Mouse (Mus musculus): ENCODE data around the gene Chsy1. TPM values are rescaled to one million over a fixed set of nuclear protein-coding genes. Genes with fewer than 3 reads are reported as not detected.

The Chsy1 gene
- polyA plus RNA-seq, 1 experiment from 2014 or later, result 11.7 TPM

DNA sequence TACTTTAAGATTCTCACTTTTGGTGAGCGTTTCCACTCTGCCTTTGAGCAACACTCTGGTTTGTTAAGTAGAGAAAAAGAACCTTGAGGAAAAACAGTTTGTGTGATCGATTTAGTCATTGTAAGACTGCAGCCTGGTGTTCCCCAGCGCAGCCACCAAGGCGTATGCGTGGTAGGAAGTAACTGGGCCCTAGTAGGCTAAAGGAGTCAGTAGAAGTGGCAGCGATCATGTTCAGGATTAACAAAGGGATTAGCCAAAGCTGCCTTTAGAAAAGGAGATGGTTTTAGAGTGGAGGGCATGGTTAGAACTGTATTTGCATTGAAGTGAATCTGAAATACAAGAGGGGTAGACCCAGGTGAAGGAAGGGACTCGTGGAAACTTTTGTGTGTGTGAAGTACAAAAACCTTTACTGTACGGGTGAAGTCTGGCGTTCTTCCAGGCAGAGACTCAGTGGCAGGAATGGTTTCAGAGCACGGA, 1.4 kb downstream of the Chsy1 start:
- WGBS, result 2% methylated on average over 10 of the region's 10 CpGs
- peaks cover 73% of the 10 kb centered on the region for H3K4me1 ChIP-seq
- peak overlapping the region; percentile 96 for H3K9ac ChIP-seq
- no peak for ATAC-seq (ENCODE audit: extremely low read depth, insufficient number of reproducible peaks, low FRiP score, low TSS enrichment)
- H3K27ac ChIP-seq (replicated peaks), result peak overlapping the region; percentile 92
- peak overlapping the region; percentile 94 for H3K4me2 ChIP-seq
- peaks cover 4% of the 10 kb centered on the region for H3K36me3 ChIP-seq
- H3K4me3 ChIP-seq, result peak overlapping the region; percentile 87
- no peaks in the 10 kb centered on the region for H3K27me3 ChIP-seq (replicated peaks)
- H3K9me3 ChIP-seq, result no peaks in the 10 kb centered on the region

DNA sequence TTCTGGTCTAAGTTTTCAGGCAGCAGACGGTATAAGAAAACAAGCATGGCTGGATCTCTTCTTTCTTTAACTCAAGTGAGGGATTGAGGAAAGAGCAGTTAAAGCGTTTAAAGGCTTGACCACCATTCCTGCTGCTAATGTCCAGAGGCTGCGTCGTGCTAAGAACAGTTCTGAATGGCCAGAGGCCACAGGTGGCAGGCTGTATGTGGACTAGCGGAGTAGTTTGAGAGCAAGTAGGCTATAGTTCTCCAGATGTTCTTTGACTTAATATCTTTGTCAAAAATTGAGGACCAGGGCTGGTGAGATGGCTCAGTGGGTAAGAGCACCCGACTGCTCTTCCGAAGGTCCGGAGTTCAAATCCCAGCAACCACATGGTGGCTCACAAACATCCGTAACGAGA, 1.9 kb downstream of the Chsy1 start:
- Histone ChIP-seq H3K4me3 (peak overlapping the region; percentile 87), H3K27ac (replicated peaks) (peak overlapping the region; percentile 92), H3K36me3 (peaks cover 4% of the 10 kb centered on the region), H3K27me3 (replicated peaks) (no peaks in the 10 kb centered on the region), H3K9ac (peak overlapping the region; percentile 96), H3K9me3 (no peaks in the 10 kb centered on the region), H3K4me1 (peaks cover 75% of the 10 kb centered on the region), H3K4me2 (peak overlapping the region; percentile 94)
- WGBS, result 63% methylated on average over 10 of the region's 10 CpGs
- ATAC-seq (ENCODE audit: extremely low read depth, insufficient number of reproducible peaks, low FRiP score, low TSS enrichment), result no peak

DNA sequence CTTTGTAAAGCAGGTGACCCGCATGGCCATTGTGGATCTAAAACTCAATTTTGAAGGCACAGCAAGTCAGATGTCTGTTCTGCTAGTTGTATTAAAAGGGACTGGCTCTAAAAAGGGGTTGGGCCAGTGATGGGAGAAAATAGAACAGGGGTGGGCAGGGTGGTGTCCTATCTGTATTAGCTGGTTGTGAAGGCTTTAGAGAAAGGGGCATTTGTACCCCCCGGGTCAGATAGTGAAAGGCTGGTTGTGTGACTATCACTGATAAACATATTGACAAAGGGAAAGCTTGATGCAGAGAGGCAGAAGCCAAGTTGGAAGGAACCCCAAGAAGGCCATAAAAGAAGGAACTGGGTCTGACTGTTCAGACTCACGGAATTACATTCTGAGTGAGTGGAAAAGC, 4.2 kb downstream of the Chsy1 start:
- Histone ChIP-seq H3K36me3 (peaks cover 4% of the 10 kb centered on the region), H3K4me2 (peak overlapping the region; percentile 34), H3K9me3 (no peaks in the 10 kb centered on the region), H3K4me3 (no peak overlapping the region), H3K9ac (peak overlapping the region; percentile 45), H3K27me3 (replicated peaks) (no peaks in the 10 kb centered on the region), H3K27ac (replicated peaks) (0 out of 2 replicates have a peak overlapping the region, but pooled peaks have one; percentile 15), H3K4me1 (peaks cover 75% of the 10 kb centered on the region)
- 70% methylated on average over 3 of the region's 3 CpGs for WGBS
- ATAC-seq (ENCODE audit: extremely low read depth, insufficient number of reproducible peaks, low FRiP score, low TSS enrichment), result no peak

DNA sequence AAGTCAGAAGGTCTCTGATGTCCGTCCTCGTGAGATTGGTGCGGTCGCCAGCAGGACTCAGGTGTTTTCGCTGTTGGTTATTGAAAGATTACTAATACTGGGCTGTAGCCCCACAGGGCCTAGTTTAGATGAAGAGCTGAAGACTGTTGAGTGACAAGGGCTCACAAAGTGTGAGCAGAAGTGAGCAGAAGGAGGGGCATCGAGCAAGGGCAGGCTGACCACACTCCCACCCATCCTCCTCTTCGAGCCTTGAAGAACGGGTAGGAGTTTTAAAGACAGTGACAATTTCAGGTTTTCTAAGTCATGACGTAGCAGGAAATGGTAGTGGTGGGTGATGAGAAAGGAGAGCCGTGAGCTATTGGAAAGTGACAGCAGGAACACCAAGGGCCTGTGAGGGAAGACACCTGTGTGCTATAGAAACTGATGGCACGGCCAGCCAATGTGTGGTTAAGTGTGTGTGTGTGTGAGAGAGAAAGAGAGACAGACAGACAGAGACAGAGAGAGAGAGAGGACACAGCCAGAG, 6.6 kb downstream of the Chsy1 start:
- WGBS, result 53% methylated on average over 11 of the region's 11 CpGs
- Histone ChIP-seq H3K9ac (peak overlapping the region; percentile 50), H3K27me3 (replicated peaks) (no peaks in the 10 kb centered on the region), H3K4me1 (peaks cover 86% of the 10 kb centered on the region), H3K4me2 (peak overlapping the region; percentile 26; the same call in 1 of the 2 replicates), H3K27ac (replicated peaks) (no peak overlapping the region), H3K9me3 (no peaks in the 10 kb centered on the region), H3K36me3 (peaks cover 4% of the 10 kb centered on the region), H3K4me3 (no peak overlapping the region)
- ATAC-seq (ENCODE audit: extremely low read depth, insufficient number of reproducible peaks, low FRiP score, low TSS enrichment), result no peak

DNA sequence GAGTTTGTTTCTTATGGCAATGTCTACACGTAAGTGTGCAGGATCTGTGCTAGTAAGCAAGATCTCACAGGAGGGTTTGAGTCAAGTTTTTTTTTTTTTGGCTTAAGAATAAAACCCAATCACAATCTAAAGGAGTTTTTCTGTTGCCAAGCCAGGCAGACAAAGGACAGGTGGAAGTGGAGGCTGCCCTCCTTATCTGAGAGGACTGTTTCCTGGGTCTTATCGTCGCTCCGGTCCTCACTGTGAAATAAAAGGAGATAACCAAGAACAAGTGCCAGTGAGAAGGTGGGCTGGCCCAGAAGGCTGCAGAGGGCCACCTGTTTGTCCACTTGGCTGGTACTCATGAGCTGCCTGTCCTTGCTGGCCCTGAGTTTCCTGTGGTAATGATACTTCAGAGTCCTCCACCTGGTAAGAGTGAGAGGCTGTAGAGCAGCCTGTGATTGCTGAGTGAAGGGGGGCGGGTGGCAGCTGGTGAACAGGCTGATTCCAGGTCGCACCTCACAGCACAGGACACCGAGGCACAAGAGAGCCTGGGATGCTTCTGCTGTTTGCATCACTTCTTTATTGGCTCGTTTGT, 7.7 kb downstream of the Chsy1 start:
- Histone ChIP-seq H3K27ac (replicated peaks) (no peak overlapping the region), H3K4me1 (peaks cover 81% of the 10 kb centered on the region), H3K27me3 (replicated peaks) (no peaks in the 10 kb centered on the region), H3K4me2 (no peak overlapping the region), H3K9me3 (no peaks in the 10 kb centered on the region), H3K4me3 (no peak overlapping the region), H3K36me3 (peaks cover 4% of the 10 kb centered on the region), H3K9ac (peak overlapping the region; percentile 4; the same call in 1 of the 2 replicates)
- 42% methylated on average over 8 of the region's 8 CpGs for WGBS
- ATAC-seq (ENCODE audit: extremely low read depth, insufficient number of reproducible peaks, low FRiP score, low TSS enrichment), result no peak

DNA sequence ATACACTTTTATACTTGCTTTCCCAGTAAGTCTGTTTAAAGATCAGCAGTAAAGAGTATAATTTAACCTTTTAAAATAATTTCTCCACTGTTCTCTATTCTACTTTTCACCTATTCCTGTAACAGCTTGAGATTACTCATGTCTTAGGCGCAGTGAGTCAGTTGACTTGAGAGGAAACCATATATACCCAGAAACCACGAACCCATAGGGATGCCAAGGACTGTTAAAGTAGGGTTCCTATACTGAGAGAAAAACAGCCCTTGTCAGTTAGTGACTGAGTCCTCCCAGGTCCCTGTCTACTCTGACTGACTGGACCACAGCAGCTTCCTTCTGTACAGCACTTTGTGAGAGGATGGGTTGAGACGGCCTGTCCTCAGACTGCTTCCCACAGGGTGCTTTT, 8.7 kb downstream of the Chsy1 start:
- H3K9me3 ChIP-seq, result no peaks in the 10 kb centered on the region
- ATAC-seq (ENCODE audit: extremely low read depth, insufficient number of reproducible peaks, low FRiP score, low TSS enrichment), result no peak
- H3K9ac ChIP-seq, result peak overlapping the region; percentile 57; the same call in 1 of the 2 replicates
- no peaks in the 10 kb centered on the region for H3K27me3 ChIP-seq (replicated peaks)
- H3K27ac ChIP-seq (replicated peaks), result no peak overlapping the region
- H3K4me3 ChIP-seq, result no peak overlapping the region
- H3K4me1 ChIP-seq, result peaks cover 72% of the 10 kb centered on the region
- H3K4me2 ChIP-seq, result no peak overlapping the region
- 77% methylated on average over 3 of the region's 3 CpGs for WGBS
- H3K36me3 ChIP-seq, result peaks cover 4% of the 10 kb centered on the region

DNA sequence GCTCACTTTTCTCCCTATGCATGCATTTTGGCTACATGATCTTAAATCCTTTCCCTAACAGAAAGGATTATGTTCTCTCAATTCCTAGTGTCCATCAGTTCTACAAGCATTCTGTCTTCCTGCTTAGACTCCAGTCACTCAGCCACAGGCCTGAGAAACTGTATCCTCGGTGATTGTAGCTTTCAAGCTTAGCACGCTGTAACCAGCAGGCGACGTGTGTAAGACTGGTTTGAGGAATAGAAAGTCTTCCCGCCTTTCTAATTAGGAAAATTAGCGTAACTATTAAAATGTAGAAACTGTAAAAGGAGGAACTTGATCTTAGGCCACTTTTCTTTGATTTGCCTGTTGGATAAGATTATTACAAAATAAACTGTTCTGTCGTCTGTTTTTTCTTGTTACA, 9.5 kb downstream of the Chsy1 start:
- Histone ChIP-seq H3K36me3 (peaks cover 4% of the 10 kb centered on the region), H3K9me3 (no peaks in the 10 kb centered on the region), H3K4me3 (no peak overlapping the region), H3K9ac (no peak overlapping the region), H3K4me2 (no peak overlapping the region), H3K4me1 (peaks cover 64% of the 10 kb centered on the region), H3K27me3 (replicated peaks) (no peaks in the 10 kb centered on the region), H3K27ac (replicated peaks) (no peak overlapping the region)
- ATAC-seq (ENCODE audit: extremely low read depth, insufficient number of reproducible peaks, low FRiP score, low TSS enrichment), result no peak
- 83% methylated on average over 7 of the region's 7 CpGs for WGBS

DNA sequence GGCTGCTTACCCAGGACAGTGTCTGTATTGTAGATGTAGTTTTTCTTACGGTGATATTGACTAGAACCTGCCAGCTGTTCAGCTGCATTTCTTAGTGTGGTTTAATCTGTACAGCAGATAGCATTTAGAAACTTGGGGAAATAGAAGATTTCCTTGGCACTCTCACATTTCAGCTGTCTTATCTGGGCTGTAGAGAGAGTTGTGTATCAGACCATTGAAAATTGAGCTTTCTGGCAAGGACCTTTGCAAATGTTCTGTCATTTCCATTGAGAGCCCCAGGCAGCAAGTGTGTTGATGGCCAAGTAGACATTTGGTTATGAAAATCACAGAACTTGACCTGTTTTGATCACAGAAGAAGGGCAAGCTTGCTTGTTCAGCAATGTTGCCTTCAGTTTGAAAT, 10.8 kb downstream of the Chsy1 start:
- no peak overlapping the region for H3K9ac ChIP-seq
- H3K36me3 ChIP-seq, result peaks cover 3% of the 10 kb centered on the region
- ATAC-seq (ENCODE audit: extremely low read depth, insufficient number of reproducible peaks, low FRiP score, low TSS enrichment), result no peak
- H3K4me1 ChIP-seq, result peaks cover 60% of the 10 kb centered on the region
- H3K27me3 ChIP-seq (replicated peaks), result no peaks in the 10 kb centered on the region
- H3K9me3 ChIP-seq, result no peaks in the 10 kb centered on the region
- H3K4me2 ChIP-seq, result no peak overlapping the region
- H3K4me3 ChIP-seq, result no peak overlapping the region
- WGBS, result 58% methylated on average over 1 of the region's 1 CpGs
- 0 out of 2 replicates have a peak overlapping the region, but pooled peaks have one; percentile 12 for H3K27ac ChIP-seq (replicated peaks)

DNA sequence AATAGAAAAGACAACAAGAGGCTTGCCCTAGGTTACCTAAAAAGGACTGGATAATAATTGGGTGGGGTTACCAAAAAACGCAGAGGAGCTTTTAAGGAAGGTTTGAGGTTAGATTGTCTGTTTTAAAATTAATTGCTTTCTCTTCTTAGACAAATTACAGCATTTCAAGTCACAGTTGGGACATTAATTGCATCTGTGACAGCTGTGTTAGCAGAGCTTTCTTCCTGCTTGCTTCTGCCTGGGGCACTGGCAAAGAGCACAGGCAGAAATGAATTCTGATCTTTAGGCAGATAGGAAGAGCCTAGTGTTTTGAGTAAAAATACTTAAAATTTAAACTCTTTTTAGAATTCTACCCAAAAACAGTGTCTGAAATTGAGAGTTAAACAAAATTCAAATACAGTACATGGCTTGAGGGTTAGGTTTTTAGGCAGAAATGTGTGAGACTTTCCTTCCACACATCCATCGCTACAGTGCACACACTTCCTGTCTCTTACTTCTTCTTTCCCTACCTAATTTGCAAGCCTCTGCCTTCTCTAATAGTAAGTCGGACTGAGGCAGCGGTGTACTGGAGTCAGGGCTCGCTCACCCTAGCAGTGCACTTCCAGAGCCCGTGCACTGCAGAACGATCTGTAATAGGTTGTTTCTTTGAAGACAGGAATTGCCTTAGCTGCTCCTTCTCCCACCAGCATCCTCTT, 11.5 kb downstream of the Chsy1 start:
- H3K9ac ChIP-seq, result no peak overlapping the region
- H3K4me2 ChIP-seq, result no peak overlapping the region
- H3K27me3 ChIP-seq (replicated peaks), result no peaks in the 10 kb centered on the region
- H3K9me3 ChIP-seq, result no peaks in the 10 kb centered on the region
- 82% methylated on average over 7 of the region's 7 CpGs for WGBS
- no peak overlapping the region for H3K27ac ChIP-seq (replicated peaks)
- no peak for ATAC-seq (ENCODE audit: extremely low read depth, insufficient number of reproducible peaks, low FRiP score, low TSS enrichment)
- peaks cover 10% of the 10 kb centered on the region for H3K36me3 ChIP-seq
- peaks cover 53% of the 10 kb centered on the region for H3K4me1 ChIP-seq
- no peak overlapping the region for H3K4me3 ChIP-seq

DNA sequence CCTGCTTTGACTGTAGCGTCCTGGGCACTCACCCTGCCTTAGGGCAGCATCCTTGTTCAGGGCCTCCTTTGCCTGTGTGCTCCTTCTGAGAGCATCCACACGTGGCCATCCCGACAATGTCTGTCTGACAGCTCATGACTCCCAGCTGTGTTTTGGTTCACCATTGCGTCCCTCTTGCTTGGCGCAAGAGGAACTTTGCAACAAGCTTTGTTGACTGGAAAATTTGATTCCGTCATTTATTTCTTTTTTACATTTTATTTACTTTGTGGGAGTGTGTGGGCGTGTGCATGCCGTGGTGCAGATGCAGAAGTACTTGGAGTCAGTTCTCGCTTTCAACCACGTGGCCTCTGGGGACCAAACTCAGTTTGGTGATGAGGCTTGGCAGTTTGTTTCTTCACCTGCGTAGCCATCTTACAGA, 15.2 kb downstream of the Chsy1 start:
- Histone ChIP-seq H3K4me1 (peaks cover 52% of the 10 kb centered on the region), H3K27me3 (replicated peaks) (no peaks in the 10 kb centered on the region), H3K9ac (no peak overlapping the region), H3K9me3 (no peaks in the 10 kb centered on the region), H3K36me3 (peaks cover 28% of the 10 kb centered on the region), H3K27ac (replicated peaks) (no peak overlapping the region), H3K4me2 (no peak overlapping the region), H3K4me3 (no peak overlapping the region)
- WGBS, result 76% methylated on average over 11 of the region's 11 CpGs
- ATAC-seq (ENCODE audit: extremely low read depth, insufficient number of reproducible peaks, low FRiP score, low TSS enrichment), result no peak

DNA sequence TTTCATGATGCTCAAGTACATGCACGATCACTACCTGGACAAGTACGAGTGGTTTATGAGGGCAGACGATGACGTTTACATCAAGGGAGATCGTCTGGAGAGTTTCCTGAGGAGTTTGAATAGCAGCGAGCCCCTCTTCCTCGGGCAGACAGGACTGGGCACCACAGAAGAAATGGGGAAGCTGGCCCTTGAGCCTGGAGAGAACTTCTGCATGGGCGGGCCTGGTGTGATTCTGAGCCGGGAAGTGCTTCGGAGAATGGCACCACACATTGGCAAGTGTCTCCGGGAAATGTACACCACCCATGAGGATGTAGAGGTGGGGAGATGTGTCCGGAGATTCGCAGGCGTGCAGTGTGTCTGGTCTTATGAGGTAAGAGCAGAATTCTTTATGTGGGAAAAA, 16.1 kb downstream of the Chsy1 start:
- Histone ChIP-seq H3K4me1 (peaks cover 50% of the 10 kb centered on the region), H3K4me2 (no peak overlapping the region), H3K9me3 (no peaks in the 10 kb centered on the region), H3K27ac (replicated peaks) (no peak overlapping the region), H3K36me3 (peaks cover 31% of the 10 kb centered on the region), H3K9ac (no peak overlapping the region), H3K4me3 (no peak overlapping the region), H3K27me3 (replicated peaks) (no peaks in the 10 kb centered on the region)
- WGBS, result 88% methylated on average over 14 of the region's 14 CpGs
- ATAC-seq (ENCODE audit: extremely low read depth, insufficient number of reproducible peaks, low FRiP score, low TSS enrichment), result no peak

All from heart, embryonic 13.5 days (tissue).